Mouse (Mus musculus) layer of hippocampus, adult 9-10 months (tissue): ENCODE data around the gene Olfr26.
"Not testable (repeated sequence)": the region's sequence is repeated elsewhere in the genome, so short reads cannot be mapped to it uniquely, and the experiment has no call there.

Source experiments
- DNase-seq: peaks from one replicate; pipeline ENCODE4 v3.0.0; 2022; ENCODE audit warnings: low spot score

The Olfr26 gene

GRCm38 (mm10) chr9:38854760-38855159 is at the start of gene Olfr26:
Gene Olfr26, plus strand, starts transcription at chr9:38855060.
- no peak for DNase-seq

GRCm38 (mm10) chr9:38805696-38806095 is 49.2 kb upstream of the Olfr26 start:
- DNase-seq, result no peak

GRCm38 (mm10) chr9:38814314-38814713 is 40.5 kb upstream of the Olfr26 start, which contains the start of gene Olfr922:
Gene Olfr922, plus strand, starts transcription at chr9:38814614.
- DNase-seq, result no peak

- DNase-seq, result no peak
Measured at GRCm38 (mm10) chr9:38815458-38815986, 39.3 kb upstream of the Olfr26 start.

- no peak for DNase-seq
Measured at GRCm38 (mm10) chr9:38826245-38826644, 28.6 kb upstream of the Olfr26 start, which contains the start of gene Olfr923. Gene Olfr923, plus strand, starts transcription at chr9:38826545.

GRCm38 (mm10) chr9:38833027-38833426 is 21.8 kb upstream of the Olfr26 start:
- DNase-seq, result no peak

GRCm38 (mm10) chr9:38844149-38844548 is 10.7 kb upstream of the Olfr26 start, which contains the start of gene Olfr924:
Gene Olfr924, plus strand, starts transcription at chr9:38844449.
- DNase-seq, result no peak

- not testable (repeated sequence) for DNase-seq
Measured at GRCm38 (mm10) chr9:38874880-38875279, 20.0 kb downstream of the Olfr26 start.

GRCm38 (mm10) chr9:38876826-38877225 is 22.0 kb downstream of the Olfr26 start, which contains the start of gene Olfr926:
Gene Olfr926, plus strand, starts transcription at chr9:38877126.
- DNase-seq, result no peak
